In the genomic region with DNA sequence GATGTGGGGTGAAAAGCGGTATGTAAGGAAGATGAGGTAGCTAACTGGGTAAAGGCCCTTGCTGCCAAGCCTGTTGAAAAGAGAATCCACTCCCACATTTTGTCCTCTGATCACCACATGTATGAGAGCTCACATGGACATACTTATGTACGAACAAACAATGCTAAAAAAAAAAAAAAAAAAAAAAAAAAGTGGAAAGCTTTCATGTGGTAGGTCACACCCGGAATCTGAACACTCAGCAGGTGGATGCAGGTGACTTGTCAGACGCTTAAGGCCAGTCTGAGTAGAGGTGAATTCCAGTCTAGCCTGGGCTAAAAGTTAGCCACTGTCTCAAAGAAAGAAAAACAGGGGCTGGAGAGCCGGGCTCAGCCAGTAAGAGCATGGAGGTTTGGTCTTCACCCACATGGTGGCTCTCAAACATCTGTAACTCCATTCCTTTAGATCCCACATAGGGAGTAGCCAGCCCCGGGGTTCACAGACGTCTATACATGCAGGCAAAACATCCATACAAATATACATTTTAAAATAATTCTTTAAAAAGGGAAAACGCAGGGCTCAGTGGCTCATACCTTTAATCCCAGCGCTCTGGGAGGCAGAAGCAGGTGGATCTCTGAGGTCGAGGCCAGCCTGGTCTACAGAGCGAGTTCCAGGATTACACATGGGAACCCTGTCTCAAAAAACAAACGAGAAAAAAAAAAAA, we compare ENCODE assay signal across 1 mouse cellular context.
A peak's percentile ranks its signal among the peaks of the same experiment; 100 is the strongest.
TF ChIP-seq lines count a peak whose summit lies in the region.

No protein-coding gene starts in this region.

TF ChIP-seq in CH12.LX, 34 proteins besides CTCF, POLR2A, EP300 and RAD21:
- TF ChIP-seq HCFC1 (IDR thresholded peaks at IDR 0.05; ENCODE audit: low read depth, low read length) (no peak), ZNF384 (IDR thresholded peaks at IDR 0.05; ENCODE audit: low read depth, low read length) (peak; percentile 64), MXI1 (IDR thresholded peaks at IDR 0.05; ENCODE audit: low read depth, low read length) (peak; percentile 31; the same call in 1 of the 2 replicates), MAX (IDR thresholded peaks at IDR 0.05; ENCODE audit: low read length) (peak; percentile 56; the same call in 1 of the 2 replicates)
TF ChIP-seq in CH12.LX: peak in this region for 3.
